Mouse (Mus musculus): Measurements from ENCODE around the gene Gpr18.

GRCm38 (mm10) chr14:121873646-121874045 is 41.9 kb downstream of the Gpr18 start:
- no peak for TF ChIP-seq CTCF (IDR thresholded peaks at IDR 0.05; ENCODE audit: low read depth)
- no peak for TF ChIP-seq EP300 (IDR thresholded peaks at IDR 0.05; ENCODE audit: low read depth)
